Mouse (Mus musculus): Measurements from ENCODE around the gene Cldnd1. TPM values are rescaled to one million over a fixed set of nuclear protein-coding genes. Genes with fewer than 3 reads are reported as not detected.

The Cldnd1 gene
- polyA plus RNA-seq, 1 experiment from 2014 or later: 152 TPM

GRCm38 (mm10) chr16:58689555-58690169 is 38.0 kb upstream of the Cldnd1 start:
- Histone ChIP-seq H3K4me2 (ENCODE audit: low read length) (no peak overlapping the region), H3K27me3 (ENCODE audit: control insufficient read depth, insufficient read depth, low read depth, low read length) (no peaks in the 10 kb centered on the region), H3K4me3 (ENCODE audit: low read depth, low read length) (no peak overlapping the region), H3K27ac (ENCODE audit: low read length) (no peak overlapping the region), H3K4me1 (ENCODE audit: control insufficient read depth, insufficient read depth, low read length) (no peaks in the 10 kb centered on the region), H3K36me3 (ENCODE audit: control insufficient read depth, insufficient read depth, low read length) (no peaks in the 10 kb centered on the region), H3K9me3 (replicated peaks; ENCODE audit: control insufficient read depth, low read length, poor library complexity, severe bottlenecking) (no peaks in the 10 kb centered on the region), H3K9ac (ENCODE audit: low read depth, low read length) (no peak overlapping the region)
- 91% methylated on average over 5 of the region's 5 CpGs for whole genome bisulfite sequencing
- no peak for ATAC-seq

GRCm38 (mm10) chr16:58690322-58690732 is 37.4 kb upstream of the Cldnd1 start:
- WGBS: 88% methylated on average over 5 of the region's 5 CpGs
- Histone ChIP-seq H3K27ac (ENCODE audit: low read length) (no peak overlapping the region), H3K4me2 (ENCODE audit: low read length) (no peak overlapping the region), H3K4me3 (ENCODE audit: low read depth, low read length) (no peak overlapping the region), H3K36me3 (ENCODE audit: control insufficient read depth, insufficient read depth, low read length) (no peaks in the 10 kb centered on the region), H3K4me1 (ENCODE audit: control insufficient read depth, insufficient read depth, low read length) (no peaks in the 10 kb centered on the region), H3K9me3 (replicated peaks; ENCODE audit: control insufficient read depth, low read length, poor library complexity, severe bottlenecking) (no peaks in the 10 kb centered on the region), H3K9ac (ENCODE audit: low read depth, low read length) (no peak overlapping the region), H3K27me3 (ENCODE audit: control insufficient read depth, insufficient read depth, low read depth, low read length) (no peaks in the 10 kb centered on the region)
- no peak for ATAC-seq

GRCm38 (mm10) chr16:58694091-58694490 is 33.6 kb upstream of the Cldnd1 start:
- ATAC-seq: no peak
- H3K36me3 ChIP-seq (ENCODE audit: control insufficient read depth, insufficient read depth, low read length): no peaks in the 10 kb centered on the region
- H3K27me3 ChIP-seq (ENCODE audit: control insufficient read depth, insufficient read depth, low read depth, low read length): no peaks in the 10 kb centered on the region
- WGBS: 94% methylated on average over 5 of the region's 5 CpGs
- no peak overlapping the region for H3K4me2 ChIP-seq (ENCODE audit: low read length)
- H3K9ac ChIP-seq (ENCODE audit: low read depth, low read length): no peak overlapping the region
- no peak overlapping the region for H3K4me3 ChIP-seq (ENCODE audit: low read depth, low read length)
- H3K4me1 ChIP-seq (ENCODE audit: control insufficient read depth, insufficient read depth, low read length): no peaks in the 10 kb centered on the region
- no peak overlapping the region for H3K27ac ChIP-seq (ENCODE audit: low read length)
- no peaks in the 10 kb centered on the region for H3K9me3 ChIP-seq (replicated peaks; ENCODE audit: control insufficient read depth, low read length, poor library complexity, severe bottlenecking)

DNA sequence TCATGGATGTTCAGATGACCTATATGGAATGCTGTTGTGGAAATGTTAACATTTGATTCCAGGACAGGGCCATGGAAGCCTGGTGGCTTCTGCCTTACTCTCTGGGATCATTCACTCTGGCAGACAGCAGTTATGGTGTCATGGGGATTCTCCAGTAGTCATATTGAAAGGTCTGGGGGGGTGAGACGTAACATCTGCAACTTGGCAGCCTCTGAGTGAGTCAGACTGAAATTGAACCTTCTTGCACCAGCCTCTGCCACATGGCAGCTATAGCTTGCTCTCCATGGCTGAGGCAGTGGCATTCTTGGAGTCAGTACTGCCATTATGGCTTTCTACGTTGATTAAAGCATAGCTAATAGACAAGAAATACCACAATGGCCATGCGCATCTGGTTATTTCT is 30.9 kb upstream of the Cldnd1 start:
- Histone ChIP-seq H3K4me3 (ENCODE audit: low read depth, low read length) (no peak overlapping the region), H3K27ac (ENCODE audit: low read length) (no peak overlapping the region), H3K9ac (ENCODE audit: low read depth, low read length) (no peak overlapping the region), H3K4me1 (ENCODE audit: control insufficient read depth, insufficient read depth, low read length) (no peaks in the 10 kb centered on the region), H3K9me3 (replicated peaks; ENCODE audit: control insufficient read depth, low read length, poor library complexity, severe bottlenecking) (no peaks in the 10 kb centered on the region), H3K36me3 (ENCODE audit: control insufficient read depth, insufficient read depth, low read length) (no peaks in the 10 kb centered on the region), H3K27me3 (ENCODE audit: control insufficient read depth, insufficient read depth, low read depth, low read length) (no peaks in the 10 kb centered on the region), H3K4me2 (ENCODE audit: low read length) (no peak overlapping the region)
- 79% methylated on average over 3 of the region's 3 CpGs for WGBS
- no peak for ATAC-seq

- H3K36me3 ChIP-seq (ENCODE audit: control insufficient read depth, insufficient read depth, low read length): no peaks in the 10 kb centered on the region
- no peaks in the 10 kb centered on the region for H3K27me3 ChIP-seq (ENCODE audit: control insufficient read depth, insufficient read depth, low read depth, low read length)
- no peak overlapping the region for H3K4me2 ChIP-seq (ENCODE audit: low read length)
- 96% methylated on average over 1 of the region's 1 CpGs for WGBS
- no peak for ATAC-seq
- no peak overlapping the region for H3K27ac ChIP-seq (ENCODE audit: low read length)
- no peaks in the 10 kb centered on the region for H3K9me3 ChIP-seq (replicated peaks; ENCODE audit: control insufficient read depth, low read length, poor library complexity, severe bottlenecking)
- no peaks in the 10 kb centered on the region for H3K4me1 ChIP-seq (ENCODE audit: control insufficient read depth, insufficient read depth, low read length)
- H3K9ac ChIP-seq (ENCODE audit: low read depth, low read length): no peak overlapping the region
- no peak overlapping the region for H3K4me3 ChIP-seq (ENCODE audit: low read depth, low read length)
These were observed 30.4 kb upstream of the Cldnd1 start for GRCm38 (mm10) chr16:58697261-58697660.

GRCm38 (mm10) chr16:58700174-58700573 is 27.5 kb upstream of the Cldnd1 start:
- Histone ChIP-seq H3K4me1 (ENCODE audit: control insufficient read depth, insufficient read depth, low read length) (no peaks in the 10 kb centered on the region), H3K4me3 (ENCODE audit: low read depth, low read length) (no peak overlapping the region), H3K9me3 (replicated peaks; ENCODE audit: control insufficient read depth, low read length, poor library complexity, severe bottlenecking) (no peaks in the 10 kb centered on the region), H3K27ac (ENCODE audit: low read length) (no peak overlapping the region), H3K4me2 (ENCODE audit: low read length) (no peak overlapping the region), H3K36me3 (ENCODE audit: control insufficient read depth, insufficient read depth, low read length) (no peaks in the 10 kb centered on the region), H3K27me3 (ENCODE audit: control insufficient read depth, insufficient read depth, low read depth, low read length) (no peaks in the 10 kb centered on the region), H3K9ac (ENCODE audit: low read depth, low read length) (no peak overlapping the region)
- 80% methylated on average over 6 of the region's 6 CpGs for WGBS
- no peak for ATAC-seq

DNA sequence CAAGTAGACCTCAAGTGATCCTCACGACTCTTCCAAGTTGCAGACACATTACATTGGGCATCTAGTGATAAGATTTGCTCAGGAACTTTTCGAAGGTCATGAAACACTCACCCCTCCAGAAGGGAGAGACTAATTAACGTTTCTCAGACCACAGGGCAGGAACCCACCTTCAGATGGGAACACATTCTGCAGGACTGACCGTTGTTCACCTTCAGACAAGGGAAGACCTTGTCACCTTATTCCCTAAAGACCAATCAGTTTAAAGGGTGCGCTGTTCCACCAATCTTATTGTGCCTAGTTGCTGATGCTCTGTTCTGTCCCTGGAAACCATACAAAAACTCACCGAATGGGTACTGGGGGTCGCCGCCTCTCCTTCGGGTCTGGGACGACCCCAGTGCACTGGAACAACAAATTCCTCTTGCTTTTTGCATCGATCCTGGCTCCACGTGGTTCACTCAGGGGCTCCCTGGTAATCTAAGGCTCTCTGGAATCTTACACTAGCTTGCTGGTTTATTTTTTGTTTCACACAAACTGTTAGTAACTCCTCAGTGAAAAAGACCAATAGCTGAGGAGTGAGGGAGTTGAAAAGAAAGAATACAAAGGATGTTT is 26.8 kb upstream of the Cldnd1 start:
- H3K27me3 ChIP-seq (ENCODE audit: control insufficient read depth, insufficient read depth, low read depth, low read length): no peaks in the 10 kb centered on the region
- no peaks in the 10 kb centered on the region for H3K9me3 ChIP-seq (replicated peaks; ENCODE audit: control insufficient read depth, low read length, poor library complexity, severe bottlenecking)
- no peaks in the 10 kb centered on the region for H3K4me1 ChIP-seq (ENCODE audit: control insufficient read depth, insufficient read depth, low read length)
- no peak overlapping the region for H3K4me3 ChIP-seq (ENCODE audit: low read depth, low read length)
- 86% methylated on average over 12 of the region's 12 CpGs for WGBS
- no peak overlapping the region for H3K27ac ChIP-seq (ENCODE audit: low read length)
- no peak overlapping the region for H3K4me2 ChIP-seq (ENCODE audit: low read length)
- no peaks in the 10 kb centered on the region for H3K36me3 ChIP-seq (ENCODE audit: control insufficient read depth, insufficient read depth, low read length)
- no peak overlapping the region for H3K9ac ChIP-seq (ENCODE audit: low read depth, low read length)
- ATAC-seq: no peak

- no peaks in the 10 kb centered on the region for H3K4me1 ChIP-seq (ENCODE audit: control insufficient read depth, insufficient read depth, low read length)
- no peak overlapping the region for H3K9ac ChIP-seq (ENCODE audit: low read depth, low read length)
- no peak for ATAC-seq
- H3K4me3 ChIP-seq (ENCODE audit: low read depth, low read length): no peak overlapping the region
- H3K4me2 ChIP-seq (ENCODE audit: low read length): no peak overlapping the region
- 76% methylated on average over 6 of the region's 6 CpGs for WGBS
- no peaks in the 10 kb centered on the region for H3K9me3 ChIP-seq (replicated peaks; ENCODE audit: control insufficient read depth, low read length, poor library complexity, severe bottlenecking)
- H3K27ac ChIP-seq (ENCODE audit: low read length): no peak overlapping the region
- no peaks in the 10 kb centered on the region for H3K27me3 ChIP-seq (ENCODE audit: control insufficient read depth, insufficient read depth, low read depth, low read length)
- H3K36me3 ChIP-seq (ENCODE audit: control insufficient read depth, insufficient read depth, low read length): no peaks in the 10 kb centered on the region
These were observed 25.9 kb upstream of the Cldnd1 start for GRCm38 (mm10) chr16:58701779-58702178.

DNA sequence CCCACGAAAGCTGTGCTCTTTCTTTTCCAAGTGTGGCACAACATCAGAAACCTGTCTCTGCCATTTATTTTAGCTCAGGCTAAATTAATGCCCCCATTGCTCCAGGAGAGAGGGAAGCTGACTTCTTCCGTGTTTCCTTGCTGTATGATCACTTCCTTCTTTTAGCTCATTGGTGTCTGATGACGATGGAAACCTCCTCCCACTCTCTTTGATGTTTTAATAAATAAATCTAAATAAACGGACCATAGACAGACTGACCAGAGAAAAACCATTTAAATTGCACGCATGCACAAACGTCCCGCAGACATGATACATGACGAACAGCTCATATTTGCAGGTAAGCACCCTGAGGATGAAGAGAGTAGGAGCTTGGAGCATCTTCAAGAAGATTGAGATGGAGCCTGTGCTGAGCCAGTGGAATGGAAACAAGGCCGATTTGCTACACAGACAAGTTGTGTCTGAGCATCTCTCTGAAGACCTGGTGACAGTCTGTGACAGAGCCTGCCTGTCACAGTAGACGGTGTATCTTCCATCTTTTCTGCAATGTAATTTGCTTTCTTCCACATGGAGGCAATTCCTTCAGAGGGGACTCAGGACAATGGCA is 25.3 kb upstream of the Cldnd1 start:
- Histone ChIP-seq H3K9me3 (replicated peaks; ENCODE audit: control insufficient read depth, low read length, poor library complexity, severe bottlenecking) (no peaks in the 10 kb centered on the region), H3K4me2 (ENCODE audit: low read length) (no peak overlapping the region), H3K4me3 (ENCODE audit: low read depth, low read length) (no peak overlapping the region), H3K9ac (ENCODE audit: low read depth, low read length) (no peak overlapping the region), H3K27ac (ENCODE audit: low read length) (no peak overlapping the region), H3K27me3 (ENCODE audit: control insufficient read depth, insufficient read depth, low read depth, low read length) (no peaks in the 10 kb centered on the region), H3K36me3 (ENCODE audit: control insufficient read depth, insufficient read depth, low read length) (no peaks in the 10 kb centered on the region), H3K4me1 (ENCODE audit: control insufficient read depth, insufficient read depth, low read length) (no peaks in the 10 kb centered on the region)
- no peak for ATAC-seq
- 91% methylated on average over 10 of the region's 10 CpGs for WGBS

Measured in midbrain, embryonic 16.5 days (tissue).